Mouse (Mus musculus) stomach, embryonic 15.5 days (tissue): ENCODE measurements around the gene Ctnna2. TPM values are rescaled to one million over a fixed set of nuclear protein-coding genes. Genes with fewer than 3 reads are reported as not detected.

Source experiments
- ATAC-seq: fragments of 200-750 bp; cut with Nextera tagmentation; 2 replicates; pipeline ENCODE4 v1.8.0; 2017; ENCODE audit warnings: low read depth, moderate number of reproducible peaks, moderate TSS enrichment; ENCODE audit not compliant: insufficient read depth, low FRiP score
- H3K27ac ChIP-seq: fragments of 300-500 bp; sonication (generic); 2 replicates; pipeline ENCODE4 v1.5.1; 2015; ENCODE audit warnings: mild to moderate bottlenecking, inconsistent platforms
- H3K27me3 ChIP-seq: fragments of 300-500 bp; sonication (generic); replicated peaks from 2 replicates; pipeline ENCODE4 v1.6.1; 2015; ENCODE audit warnings: inconsistent platforms
- H3K36me3 ChIP-seq: fragments of 300-500 bp; sonication (generic); 2 replicates; pipeline ENCODE4 v1.6.1; 2015; ENCODE audit warnings: inconsistent platforms
- H3K4me1 ChIP-seq: fragments of 300-500 bp; sonication (generic); 2 replicates; pipeline ENCODE4 v1.6.1; 2015; ENCODE audit warnings: inconsistent platforms
- H3K4me2 ChIP-seq: fragments of 300-500 bp; sonication (generic); 2 replicates; pipeline ENCODE4 v1.6.1; 2015; ENCODE audit warnings: mild to moderate bottlenecking, inconsistent platforms
- H3K4me3 ChIP-seq: fragments of 300-500 bp; sonication (generic); replicated peaks from 2 replicates; pipeline ENCODE4 v1.5.1; 2015; ENCODE audit warnings: inconsistent platforms
- H3K9ac ChIP-seq: fragments of 300-500 bp; sonication (generic); 2 replicates; pipeline ENCODE4 v1.6.1; 2015; ENCODE audit warnings: inconsistent platforms
- H3K9me3 ChIP-seq: fragments of 300-500 bp; sonication (generic); 2 replicates; pipeline ENCODE4 v1.6.1; 2016; ENCODE audit warnings: inconsistent platforms
- WGBS: fragments of 180-500 bp; shearing (Covaris S2); methylation state at CpG from one replicate; pipeline ENCODE4 v1.1.7; 2015; 5-methylcytosine and 5-hydroxymethylcytosine counted together
- polyA plus RNA-seq: library from polyadenylated mRNA; unstranded; fragments of >200 nt; fragmentation: Nextera tagmentation; extraction: Ambion mirVana; gene quantifications from 2 replicates; pipeline ENCODE4 v1.2.1, GENCODE M21; 2015

The Ctnna2 gene
- polyA plus RNA-seq, 1 experiment from 2014 or later = 7.2 TPM

DNA sequence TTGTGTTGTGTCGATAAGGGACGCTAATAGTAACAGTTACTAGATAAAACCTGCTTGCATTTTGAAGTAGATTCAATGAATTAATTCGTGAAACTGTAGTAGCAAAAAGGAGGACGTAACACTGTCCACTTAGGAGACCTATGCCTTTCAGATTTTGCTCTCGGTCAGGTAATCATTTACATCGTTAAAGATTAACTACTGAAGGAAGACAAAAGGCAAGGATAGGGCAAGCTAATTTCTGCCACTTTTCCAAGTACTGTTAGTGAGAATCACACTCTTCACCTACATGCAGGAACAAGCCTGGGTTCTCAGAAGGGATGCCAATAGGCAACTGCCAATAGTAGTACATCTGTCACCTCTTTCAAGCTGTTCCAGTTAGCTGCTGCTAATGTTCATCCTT, 578.7 kb downstream of the Ctnna2 start:
- no peak overlapping the region for H3K27ac ChIP-seq
- no peaks in the 10 kb centered on the region for H3K36me3 ChIP-seq
- no peaks in the 10 kb centered on the region for H3K4me1 ChIP-seq
- no peaks in the 10 kb centered on the region for H3K27me3 ChIP-seq
- ATAC-seq = no peak
- no peak overlapping the region for H3K4me2 ChIP-seq
- no peak overlapping the region for H3K4me3 ChIP-seq
- H3K9me3 ChIP-seq = no peaks in the 10 kb centered on the region
- WGBS = 76% methylated on average over 6 of the region's 6 CpGs
- no peak overlapping the region for H3K9ac ChIP-seq

- H3K27ac ChIP-seq = no peak overlapping the region
- no peak for ATAC-seq
- no peak overlapping the region for H3K9ac ChIP-seq
- no peak overlapping the region for H3K4me2 ChIP-seq
- H3K27me3 ChIP-seq = no peaks in the 10 kb centered on the region
- no peaks in the 10 kb centered on the region for H3K4me1 ChIP-seq
- H3K9me3 ChIP-seq = no peaks in the 10 kb centered on the region
- H3K36me3 ChIP-seq = no peaks in the 10 kb centered on the region
- WGBS = 63% methylated on average over 1 of the region's 1 CpGs
- H3K4me3 ChIP-seq = no peak overlapping the region
Measured at GRCm38 (mm10) chr6:77391663-77392062, 587.8 kb downstream of the Ctnna2 start.

DNA sequence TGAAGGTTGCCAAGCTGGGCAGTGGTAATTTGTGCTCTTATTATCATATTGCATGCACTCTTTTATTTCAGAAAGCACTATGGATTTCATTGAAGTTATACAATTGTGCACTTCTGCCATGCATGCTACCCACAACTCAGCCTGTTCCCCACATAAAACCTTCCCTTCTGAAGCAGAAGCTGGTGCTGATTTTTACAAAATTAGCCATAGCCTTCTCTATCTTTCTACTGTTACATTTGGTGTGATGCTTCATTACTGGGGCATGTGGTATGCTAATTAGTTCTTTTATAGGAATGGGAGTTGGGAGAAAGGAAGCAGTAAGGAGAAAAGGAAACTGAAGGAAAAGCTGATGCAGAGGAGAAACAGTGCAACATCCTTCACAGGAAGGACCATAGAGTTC, 598.2 kb downstream of the Ctnna2 start:
- no peak overlapping the region for H3K4me2 ChIP-seq
- H3K36me3 ChIP-seq = no peaks in the 10 kb centered on the region
- H3K27me3 ChIP-seq = no peaks in the 10 kb centered on the region
- H3K4me3 ChIP-seq = no peak overlapping the region
- H3K9ac ChIP-seq = no peak overlapping the region
- ATAC-seq = no peak
- no peak overlapping the region for H3K27ac ChIP-seq
- no peaks in the 10 kb centered on the region for H3K9me3 ChIP-seq
- no peaks in the 10 kb centered on the region for H3K4me1 ChIP-seq

- H3K9me3 ChIP-seq = no peaks in the 10 kb centered on the region
- no peak overlapping the region for H3K4me3 ChIP-seq
- no peak overlapping the region for H3K27ac ChIP-seq
- H3K4me1 ChIP-seq = no peaks in the 10 kb centered on the region
- H3K4me2 ChIP-seq = no peak overlapping the region
- H3K9ac ChIP-seq = no peak overlapping the region
- no peaks in the 10 kb centered on the region for H3K36me3 ChIP-seq
- WGBS = 41% methylated on average over 5 of the region's 5 CpGs
- ATAC-seq = no peak
- no peaks in the 10 kb centered on the region for H3K27me3 ChIP-seq
Measured at GRCm38 (mm10) chr6:77373132-77373531, 606.4 kb downstream of the Ctnna2 start.

GRCm38 (mm10) chr6:77371147-77371546, 608.4 kb downstream of the Ctnna2 start:
- no peak overlapping the region for H3K27ac ChIP-seq
- no peak for ATAC-seq
- no peaks in the 10 kb centered on the region for H3K4me1 ChIP-seq
- no peak overlapping the region for H3K4me2 ChIP-seq
- no peaks in the 10 kb centered on the region for H3K9me3 ChIP-seq
- no peak overlapping the region for H3K9ac ChIP-seq
- H3K36me3 ChIP-seq = no peaks in the 10 kb centered on the region
- no peaks in the 10 kb centered on the region for H3K27me3 ChIP-seq
- 93% methylated on average over 2 of the region's 2 CpGs for WGBS
- no peak overlapping the region for H3K4me3 ChIP-seq

DNA sequence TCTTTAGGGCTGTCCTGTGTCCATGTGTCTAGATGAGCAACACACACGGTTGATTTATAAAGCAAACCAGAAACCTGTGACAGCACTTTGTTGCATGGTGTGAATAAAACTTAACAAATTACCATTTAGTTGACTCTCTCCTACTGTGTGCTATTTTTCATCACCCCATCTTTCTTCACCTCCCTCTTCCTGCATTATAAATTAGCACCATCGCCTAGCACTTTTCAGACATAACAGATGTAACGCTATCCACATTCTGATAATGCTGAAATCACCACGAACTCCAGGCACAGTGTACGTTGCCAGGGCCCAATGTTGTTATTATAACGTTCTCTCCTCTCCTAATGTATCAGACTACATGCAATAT, 621.0 kb downstream of the Ctnna2 start:
- H3K4me3 ChIP-seq = no peak overlapping the region
- H3K36me3 ChIP-seq = no peaks in the 10 kb centered on the region
- 65% methylated on average over 6 of the region's 6 CpGs for WGBS
- no peaks in the 10 kb centered on the region for H3K9me3 ChIP-seq
- no peak overlapping the region for H3K4me2 ChIP-seq
- H3K27me3 ChIP-seq = no peaks in the 10 kb centered on the region
- no peak for ATAC-seq
- H3K4me1 ChIP-seq = no peaks in the 10 kb centered on the region
- H3K27ac ChIP-seq = no peak overlapping the region
- no peak overlapping the region for H3K9ac ChIP-seq

DNA sequence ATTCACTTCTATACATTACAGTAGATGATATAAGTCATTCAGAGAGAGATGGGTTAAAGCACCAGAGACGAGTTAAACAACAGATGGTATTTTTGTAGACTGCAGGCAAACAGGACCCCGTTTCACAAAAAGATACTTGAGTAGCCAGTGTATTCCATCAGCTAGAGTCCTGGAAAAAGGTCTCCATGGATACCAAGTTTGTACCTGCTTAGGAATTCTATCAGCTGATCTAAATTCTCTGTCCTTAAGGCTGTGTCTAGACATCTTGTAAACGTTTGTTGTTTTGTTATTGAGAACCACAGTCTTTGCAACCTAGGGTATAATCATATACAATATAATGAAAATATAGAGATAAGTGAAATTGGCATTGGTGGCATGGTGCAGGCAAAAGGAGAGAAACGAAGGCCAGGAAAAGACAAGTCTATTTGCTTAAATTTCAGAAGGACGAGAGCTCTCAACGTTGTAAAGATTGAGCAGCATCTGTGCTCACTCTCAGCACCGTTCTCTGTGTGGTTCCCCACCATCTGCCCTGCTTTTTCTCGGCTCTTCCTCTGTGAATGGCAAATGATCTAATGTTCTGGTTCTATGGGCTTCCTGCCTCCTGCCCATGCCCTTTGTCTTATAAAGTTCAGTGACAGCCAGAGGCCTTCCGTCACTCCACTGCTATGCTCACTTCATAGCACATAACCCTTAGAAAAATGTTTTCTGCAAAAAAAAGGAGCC, 621.6 kb downstream of the Ctnna2 start:
- H3K9ac ChIP-seq = no peak overlapping the region
- H3K36me3 ChIP-seq = no peaks in the 10 kb centered on the region
- H3K4me3 ChIP-seq = no peak overlapping the region
- WGBS = 64% methylated on average over 9 of the region's 9 CpGs
- H3K4me1 ChIP-seq = no peaks in the 10 kb centered on the region
- no peaks in the 10 kb centered on the region for H3K27me3 ChIP-seq
- no peak for ATAC-seq
- H3K4me2 ChIP-seq = no peak overlapping the region
- H3K27ac ChIP-seq = no peak overlapping the region
- H3K9me3 ChIP-seq = no peaks in the 10 kb centered on the region

DNA sequence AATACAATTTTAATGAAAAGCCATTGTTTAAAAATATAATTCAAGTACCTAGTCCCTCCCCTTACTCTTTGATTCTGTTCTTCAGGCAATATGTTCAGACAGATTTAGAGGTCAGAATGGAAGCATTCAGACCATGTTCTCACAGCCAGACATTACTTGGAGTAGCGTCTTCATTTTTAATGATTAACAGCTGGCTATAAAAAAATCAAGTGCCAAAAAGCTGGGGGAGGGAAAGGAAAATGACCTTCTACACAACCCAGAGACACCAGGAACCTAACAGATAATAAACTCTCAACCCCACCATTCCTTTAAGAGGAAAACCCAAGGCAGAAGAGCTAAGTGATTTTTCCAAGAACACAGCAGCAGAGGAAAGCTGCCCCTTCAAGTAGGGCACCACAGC, 624.7 kb downstream of the Ctnna2 start:
- H3K27ac ChIP-seq = no peak overlapping the region
- H3K4me3 ChIP-seq = no peak overlapping the region
- no peak for ATAC-seq
- no peak overlapping the region for H3K4me2 ChIP-seq
- H3K9me3 ChIP-seq = no peaks in the 10 kb centered on the region
- 37% methylated on average over 1 of the region's 1 CpGs for WGBS
- no peaks in the 10 kb centered on the region for H3K27me3 ChIP-seq
- H3K9ac ChIP-seq = no peak overlapping the region
- H3K4me1 ChIP-seq = no peaks in the 10 kb centered on the region
- H3K36me3 ChIP-seq = no peaks in the 10 kb centered on the region

DNA sequence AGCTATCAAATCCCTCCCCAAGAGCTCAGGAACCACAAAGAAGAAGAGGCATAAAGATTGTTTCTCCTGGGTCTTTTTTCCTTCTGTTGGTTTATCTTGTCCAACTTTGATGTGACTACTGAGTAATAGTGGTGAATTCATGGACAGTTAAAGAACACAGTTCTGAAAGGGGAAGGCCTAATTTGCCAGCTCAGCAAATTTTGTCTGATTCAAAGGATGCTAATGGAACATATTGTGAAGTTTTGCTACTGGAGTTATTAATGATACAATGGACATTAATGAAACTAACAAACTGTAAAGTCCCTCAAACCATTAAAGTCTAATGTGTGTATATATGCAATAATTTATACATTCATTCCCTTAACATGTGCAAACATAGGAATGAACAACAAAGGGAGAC, 635.7 kb downstream of the Ctnna2 start:
- Histone ChIP-seq H3K36me3 (no peaks in the 10 kb centered on the region), H3K4me3 (no peak overlapping the region), H3K9ac (no peak overlapping the region), H3K9me3 (no peaks in the 10 kb centered on the region), H3K4me1 (no peaks in the 10 kb centered on the region), H3K27me3 (no peaks in the 10 kb centered on the region), H3K27ac (no peak overlapping the region), H3K4me2 (no peak overlapping the region)
- no peak for ATAC-seq

GRCm38 (mm10) chr6:77335537-77335936, 644.0 kb downstream of the Ctnna2 start:
- H3K4me1 ChIP-seq = no peaks in the 10 kb centered on the region
- H3K9me3 ChIP-seq = no peaks in the 10 kb centered on the region
- no peak overlapping the region for H3K4me3 ChIP-seq
- no peak overlapping the region for H3K27ac ChIP-seq
- WGBS = 82% methylated on average over 2 of the region's 2 CpGs
- no peak overlapping the region for H3K9ac ChIP-seq
- ATAC-seq = no peak
- no peak overlapping the region for H3K4me2 ChIP-seq
- no peaks in the 10 kb centered on the region for H3K36me3 ChIP-seq
- no peaks in the 10 kb centered on the region for H3K27me3 ChIP-seq

- no peak overlapping the region for H3K27ac ChIP-seq
- no peak overlapping the region for H3K4me3 ChIP-seq
- no peak overlapping the region for H3K4me2 ChIP-seq
- no peak for ATAC-seq
- H3K36me3 ChIP-seq = no peaks in the 10 kb centered on the region
- no peaks in the 10 kb centered on the region for H3K9me3 ChIP-seq
- 65% methylated on average over 3 of the region's 3 CpGs for WGBS
- H3K27me3 ChIP-seq = no peaks in the 10 kb centered on the region
- no peaks in the 10 kb centered on the region for H3K4me1 ChIP-seq
- H3K9ac ChIP-seq = no peak overlapping the region
Measured at GRCm38 (mm10) chr6:77324748-77325147, 654.8 kb downstream of the Ctnna2 start.

GRCm38 (mm10) chr6:77324327-77324726, 655.2 kb downstream of the Ctnna2 start:
- WGBS = 81% methylated on average over 1 of the region's 1 CpGs
- no peaks in the 10 kb centered on the region for H3K27me3 ChIP-seq
- no peaks in the 10 kb centered on the region for H3K36me3 ChIP-seq
- no peak for ATAC-seq
- no peak overlapping the region for H3K4me3 ChIP-seq
- no peaks in the 10 kb centered on the region for H3K9me3 ChIP-seq
- no peak overlapping the region for H3K9ac ChIP-seq
- no peaks in the 10 kb centered on the region for H3K4me1 ChIP-seq
- H3K4me2 ChIP-seq = no peak overlapping the region
- no peak overlapping the region for H3K27ac ChIP-seq

DNA sequence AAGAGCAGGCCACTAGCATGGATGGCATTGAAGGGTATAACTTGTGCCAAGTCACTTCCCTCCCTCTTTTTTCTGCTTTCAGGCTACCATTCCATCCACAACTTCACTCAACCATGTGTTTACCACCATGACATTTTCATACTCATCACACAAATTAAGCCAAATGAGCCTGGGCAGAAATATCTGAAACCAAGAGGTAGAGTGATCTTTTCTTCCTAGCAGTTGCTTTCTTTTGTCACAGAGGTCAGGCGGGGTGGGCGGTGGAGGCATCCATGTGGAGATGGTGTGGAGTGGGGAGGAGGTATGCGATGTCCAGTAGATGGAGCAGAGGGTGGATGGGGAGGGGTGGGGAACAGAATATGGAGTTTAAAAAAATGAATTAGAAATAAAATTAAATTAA, 672.7 kb downstream of the Ctnna2 start:
- Histone ChIP-seq H3K4me3 (no peak overlapping the region), H3K27ac (no peak overlapping the region), H3K36me3 (no peaks in the 10 kb centered on the region), H3K4me1 (no peaks in the 10 kb centered on the region), H3K27me3 (no peaks in the 10 kb centered on the region), H3K9ac (no peak overlapping the region), H3K4me2 (no peak overlapping the region), H3K9me3 (no peaks in the 10 kb centered on the region)
- ATAC-seq = no peak
- 91% methylated on average over 3 of the region's 3 CpGs for WGBS
